Mouse (Mus musculus) liver, embryonic 14.5 days (tissue): Measurements from ENCODE around the gene Tcp11.

ENCODE experiments used
- CTCF ChIP-seq: IDR thresholded peaks from 2 replicates; pipeline ENCODE4 v1.5.1; 2016; ENCODE audit warnings: antibody characterized with exemption, low read depth, control low read depth
- EP300 ChIP-seq: IDR thresholded peaks from 2 replicates; pipeline ENCODE4 v1.6.1; 2016; ENCODE audit warnings: antibody characterized with exemption, low read depth

- no peak for TF ChIP-seq CTCF
- no peak for TF ChIP-seq EP300
These were observed 61.7 kb downstream of the Tcp11 start for GRCm38 (mm10) chr17:28018776-28019175.
